Mouse (Mus musculus) cerebellum, adult 11-12 months (tissue): ENCODE data around the gene Rnd3.

Experiments
- DNase-seq: peaks from one replicate; pipeline ENCODE4 v3.0.0; 2022

Gene Rnd3

DNA sequence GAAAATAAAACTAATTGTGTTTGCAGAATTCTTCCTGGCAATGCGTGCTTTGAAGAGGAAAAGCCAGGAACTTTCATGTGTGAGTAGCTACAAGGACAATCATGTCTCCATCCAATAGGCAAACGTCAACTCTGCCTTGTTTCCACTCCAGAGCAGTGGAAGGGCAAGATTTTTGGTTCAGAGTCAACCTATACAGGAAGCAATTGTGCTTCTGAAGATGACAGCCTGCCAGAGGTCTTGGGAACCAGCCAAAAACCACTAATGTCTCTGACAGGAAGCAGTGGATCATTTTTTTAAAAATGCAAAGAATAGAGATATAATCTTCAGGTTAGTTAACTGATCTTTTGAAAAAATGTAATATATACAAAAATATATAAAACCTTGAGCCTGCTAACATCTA is 38.6 kb downstream of the Rnd3 start:
- no peak for DNase-seq

- no peak for DNase-seq
Observed at GRCm38 (mm10) chr2:51108631-51109030, 40.3 kb downstream of the Rnd3 start.

DNA sequence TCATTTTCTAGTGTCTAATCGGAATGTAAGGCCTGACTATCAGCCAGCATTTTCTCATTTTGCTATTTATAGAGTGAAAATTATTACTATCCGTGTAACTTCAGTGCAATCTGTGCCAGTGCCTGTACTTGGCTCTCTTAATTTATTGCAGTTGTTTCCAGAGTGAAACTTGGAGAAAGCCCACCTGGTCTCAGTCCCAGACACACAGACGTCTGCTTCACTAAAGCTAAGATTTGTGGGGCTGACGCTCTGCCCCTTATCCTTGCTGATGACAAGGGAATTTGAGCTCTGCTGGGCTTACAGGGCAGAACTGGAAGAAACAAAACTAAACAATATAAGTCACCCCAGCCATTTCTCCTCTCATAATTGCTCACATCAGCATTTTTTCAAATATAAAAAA is 47.7 kb downstream of the Rnd3 start:
- no peak for DNase-seq

- DNase-seq, result no peak
Observed at GRCm38 (mm10) chr2:51099987-51100386, 48.9 kb downstream of the Rnd3 start.

GRCm38 (mm10) chr2:51099240-51099639 is 49.7 kb downstream of the Rnd3 start:
- DNase-seq, result no peak

DNA sequence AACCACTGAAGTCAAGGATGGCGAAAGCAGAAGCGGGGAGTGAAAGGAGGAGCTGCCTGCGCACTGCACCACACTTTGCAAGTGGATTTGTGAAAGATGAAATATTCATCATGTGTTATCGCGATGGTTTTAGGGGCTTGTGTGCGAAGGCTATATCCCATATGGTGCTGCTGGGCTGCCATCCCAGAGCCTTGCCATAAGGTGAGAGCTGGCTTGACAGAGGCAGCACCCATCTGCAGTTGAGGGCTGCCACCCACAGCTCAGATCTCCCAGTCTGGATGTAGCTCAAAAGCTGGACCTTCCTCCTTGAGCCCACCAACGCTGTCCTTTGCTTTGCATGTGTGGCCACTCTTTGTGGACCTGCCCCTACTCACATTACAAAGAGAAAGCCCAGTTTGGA is 58.2 kb downstream of the Rnd3 start:
- DNase-seq, result no peak

GRCm38 (mm10) chr2:51090049-51090448 is 58.9 kb downstream of the Rnd3 start:
- no peak for DNase-seq

- DNase-seq, result no peak
Observed at GRCm38 (mm10) chr2:51088843-51089573, 59.9 kb downstream of the Rnd3 start.

- no peak for DNase-seq
Observed at GRCm38 (mm10) chr2:51088123-51088453, 60.8 kb downstream of the Rnd3 start.

DNA sequence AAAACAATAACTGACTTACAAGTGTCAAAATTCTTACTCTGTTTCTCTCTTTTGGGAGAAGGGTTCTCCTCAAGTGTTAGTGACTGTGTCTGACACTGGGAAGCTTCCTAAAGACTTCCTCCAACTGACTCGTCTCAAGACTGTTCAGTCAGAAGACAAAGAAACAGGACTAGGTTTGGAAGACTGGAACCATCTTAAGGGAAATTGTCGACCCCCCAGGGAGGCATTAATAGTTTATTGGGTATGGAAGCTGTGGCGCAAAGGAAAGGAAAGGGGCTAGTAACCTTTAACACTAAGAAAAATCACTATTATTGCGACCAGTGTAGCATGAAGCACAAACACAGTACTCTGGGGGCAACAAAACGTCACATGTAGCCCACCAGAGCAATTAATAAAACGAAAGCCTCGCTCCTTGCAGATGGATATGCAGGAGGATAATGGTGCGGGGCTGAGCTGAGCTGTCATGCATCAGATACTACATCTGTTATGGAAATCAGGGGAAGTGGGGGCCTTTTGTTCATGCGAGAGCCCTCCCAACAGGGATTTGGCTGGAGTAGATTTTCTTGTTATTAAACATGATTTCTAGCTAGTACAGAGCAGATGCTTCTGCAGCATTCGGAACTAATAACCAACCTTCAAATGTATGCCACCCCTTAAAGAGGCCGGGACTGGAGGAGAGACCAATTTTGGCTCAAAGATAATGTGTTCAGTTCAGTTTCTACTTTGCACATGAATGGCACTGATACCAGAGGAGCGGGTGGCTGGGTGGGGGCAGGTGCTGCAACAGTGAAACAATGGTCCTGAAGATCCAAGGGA is 61.4 kb downstream of the Rnd3 start:
- DNase-seq, result no peak

DNA sequence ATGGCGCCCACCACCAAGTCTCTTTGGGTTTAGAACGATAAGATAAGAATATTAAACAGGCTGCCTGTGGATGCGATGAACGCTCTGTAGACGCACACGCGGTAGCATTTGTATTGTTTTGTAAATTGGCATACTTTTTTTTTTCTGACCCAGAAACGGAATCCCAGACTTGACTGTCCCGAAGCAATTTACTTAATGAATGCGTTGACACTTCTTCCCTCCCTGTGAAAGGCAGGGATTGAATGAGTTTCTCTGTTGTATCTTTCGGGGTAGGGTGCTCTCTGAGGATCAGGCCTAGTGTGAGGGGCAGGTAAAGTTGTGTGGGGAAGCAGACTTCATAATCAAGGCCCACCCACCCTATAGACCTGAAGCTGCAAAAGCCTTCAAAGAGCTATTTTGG is 63.8 kb downstream of the Rnd3 start:
- no peak for DNase-seq

DNA sequence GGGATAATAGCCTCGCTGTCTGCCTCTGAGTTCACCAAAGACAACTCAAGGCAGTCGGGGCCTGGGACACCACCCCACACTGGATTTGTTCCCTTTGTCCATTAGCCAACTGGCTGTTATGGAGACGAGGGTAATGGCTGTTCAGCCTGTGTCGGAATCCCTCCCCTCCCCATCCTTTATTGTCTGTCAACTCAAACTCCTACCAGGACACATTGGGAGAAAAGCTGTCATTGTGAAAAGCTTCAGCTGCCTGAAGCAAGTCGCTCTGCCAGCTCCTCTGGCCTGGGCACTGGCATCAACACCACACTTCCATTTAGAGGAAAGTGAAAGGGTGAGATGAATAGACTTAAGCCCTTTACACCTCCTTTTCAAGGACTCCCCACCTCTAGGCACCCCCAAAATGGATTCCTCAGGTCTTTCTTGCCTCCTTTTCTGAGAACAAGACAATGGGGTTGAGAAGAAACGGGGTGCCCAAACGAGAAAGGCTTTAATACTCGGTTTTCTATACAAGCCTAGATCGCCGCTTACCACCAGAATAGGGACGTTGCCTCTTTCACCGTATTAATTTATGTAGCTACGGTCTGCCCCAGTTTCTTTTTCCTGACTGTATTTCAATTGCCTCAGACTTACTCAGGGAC is 66.1 kb downstream of the Rnd3 start:
- DNase-seq, result peak; percentile 25
